ENCODE assay signal across 7 mouse cellular contexts in genomic region chr7:74013601-74014175, GRCm38 (mm10). TPM values are rescaled to one million over a fixed set of nuclear protein-coding genes. Genes with fewer than 3 reads are reported as not detected.
DNase-seq lines count a peak whose midpoint lies in the region; ATAC-seq and TF ChIP-seq lines count a peak whose summit lies in the region.

Gene St8sia2, minus strand, starts transcription at chr7:74013690.

- H3K9me3 ChIP-seq in E14TG2a.4 (ENCODE audit: low read length): no peaks in the 10 kb centered on the region
- no peaks in the 10 kb centered on the region for H3K9me3 ChIP-seq in forebrain, embryonic 11.5 days (ENCODE audit: control insufficient read depth, low read length)
- no peaks in the 10 kb centered on the region for H3K9me3 ChIP-seq in hindbrain, embryonic 11.5 days (ENCODE audit: control insufficient read depth, low read length)
- no peaks in the 10 kb centered on the region for H3K9me3 ChIP-seq in midbrain, postnatal 0 days (ENCODE audit: low read length)

- H3K27me3 ChIP-seq in E14TG2a.4 (ENCODE audit: insufficient read depth, low read length): peaks cover 88% of the 10 kb centered on the region
- H3K27me3 ChIP-seq in forebrain, embryonic 11.5 days (ENCODE audit: control insufficient read depth, insufficient read depth, low read length): peaks cover 5% of the 10 kb centered on the region; the same call in 1 of the 2 replicates
- peaks cover 5% of the 10 kb centered on the region for H3K27me3 ChIP-seq in hindbrain, embryonic 11.5 days (ENCODE audit: control insufficient read depth, insufficient read depth, low read length)
- H3K27me3 ChIP-seq in liver, adult 2 months (ENCODE audit: control insufficient read depth, insufficient read depth, low read length): peaks cover 13% of the 10 kb centered on the region; the same call in 1 of the 2 replicates
- H3K27me3 ChIP-seq in midbrain, postnatal 0 days (ENCODE audit: insufficient read depth, low read length): no peaks in the 10 kb centered on the region

- no peak for TF ChIP-seq POLR2A in liver, adult 2 months (IDR thresholded peaks at IDR 0.05; ENCODE audit: extremely low read depth, insufficient read depth, low read length)

- under 1% methylated on average over 26 of the region's 42 CpGs for WGBS in forebrain, embryonic 11.5 days
- 0% methylated on average over 27 of the region's 42 CpGs for WGBS in hindbrain, embryonic 11.5 days
- under 1% methylated on average over 34 of the region's 42 CpGs for WGBS in liver, adult 2 months
- under 1% methylated on average over 38 of the region's 42 CpGs for WGBS in midbrain, postnatal 0 days

- peak within 1 kb of the TSS; percentile 44 for H3K4me2 ChIP-seq in forebrain, embryonic 11.5 days (ENCODE audit: low read depth, low read length, severe bottlenecking)
- peak within 1 kb of the TSS; percentile 62 for H3K4me2 ChIP-seq in hindbrain, embryonic 11.5 days (replicated peaks; ENCODE audit: low read depth, low read length)
- H3K4me2 ChIP-seq in midbrain, postnatal 0 days (ENCODE audit: low read depth, low read length, poor library complexity, severe bottlenecking): peak within 1 kb of the TSS; percentile 67

- H3K79me2 ChIP-seq in liver, adult 2 months (ENCODE audit: control insufficient read depth, insufficient read depth, low read length): no peaks in the 10 kb centered on the region

- H3K36me3 ChIP-seq in E14TG2a.4 (ENCODE audit: insufficient read depth, low read length): no peaks in the 10 kb centered on the region
- no peaks in the 10 kb centered on the region for H3K36me3 ChIP-seq in forebrain, embryonic 11.5 days (ENCODE audit: control insufficient read depth, insufficient read depth, low read length)
- H3K36me3 ChIP-seq in hindbrain, embryonic 11.5 days (ENCODE audit: control insufficient read depth, insufficient read depth, low read length): no peaks in the 10 kb centered on the region
- H3K36me3 ChIP-seq in liver, adult 2 months (ENCODE audit: control insufficient read depth, insufficient read depth, low read length): no peaks in the 10 kb centered on the region
- H3K36me3 ChIP-seq in midbrain, postnatal 0 days (ENCODE audit: insufficient read depth, low read length): no peaks in the 10 kb centered on the region

- peak within 1 kb of the TSS; percentile 86 for H3K27ac ChIP-seq in forebrain, embryonic 11.5 days (ENCODE audit: low read depth, low read length)
- H3K27ac ChIP-seq in hindbrain, embryonic 11.5 days (ENCODE audit: low read depth, low read length): peak within 1 kb of the TSS; percentile 94
- no peak within 1 kb of the TSS for H3K27ac ChIP-seq in liver, adult 2 months (replicated peaks; ENCODE audit: insufficient read depth, low read depth, low read length)
- peak within 1 kb of the TSS; percentile 94 for H3K27ac ChIP-seq in midbrain, postnatal 0 days (ENCODE audit: low read depth, low read length)

- DNase-seq in ZHBTc4 (ENCODE audit: low read depth, low spot score): peak; percentile 82
- peak; percentile 90 for DNase-seq in forebrain, embryonic 11.5 days (ENCODE audit: low spot score)
- DNase-seq in hindbrain, embryonic 11.5 days (ENCODE audit: low spot score): no peak
- no peak for DNase-seq in liver, adult 2 months (ENCODE audit: extremely low read depth, low read depth, low spot score)
- peak; percentile 79 for DNase-seq in midbrain, postnatal 0 days (ENCODE audit: low spot score)
- peak; percentile 68 to 72 for DNase-seq in urinary bladder, postnatal 4 days (ENCODE audit: low spot score in 2 of 2)

- peak within 1 kb of the TSS; percentile 98 for H3K9ac ChIP-seq in forebrain, embryonic 11.5 days (ENCODE audit: low read length)
- H3K9ac ChIP-seq in hindbrain, embryonic 11.5 days (ENCODE audit: low read depth, low read length): peak within 1 kb of the TSS; percentile 99
- H3K9ac ChIP-seq in liver, adult 2 months (ENCODE audit: low read depth, low read length): peak within 1 kb of the TSS; percentile 58; the same call in 1 of the 2 replicates
- H3K9ac ChIP-seq in midbrain, postnatal 0 days (replicated peaks; ENCODE audit: low read length, poor library complexity, severe bottlenecking): peak within 1 kb of the TSS; percentile 96

- no peak for TF ChIP-seq CTCF in E14TG2a.4 (conservative IDR thresholded peaks at IDR 0.05; ENCODE audit: low read length)
- TF ChIP-seq CTCF in liver, adult 2 months (IDR thresholded peaks at IDR 0.05; ENCODE audit: low read depth, low read length): no peak
- TF ChIP-seq CTCF in midbrain, postnatal 0 days (IDR thresholded peaks at IDR 0.05): no peak

- peaks cover 18% of the 10 kb centered on the region for H3K4me1 ChIP-seq in E14TG2a.4 (replicated peaks; ENCODE audit: low read depth, low read length)
- H3K4me1 ChIP-seq in forebrain, embryonic 11.5 days (replicated peaks; ENCODE audit: control insufficient read depth, insufficient read depth, low read length): peaks cover 4% of the 10 kb centered on the region; the same call in 1 of the 2 replicates
- peaks cover 3% of the 10 kb centered on the region for H3K4me1 ChIP-seq in hindbrain, embryonic 11.5 days (replicated peaks; ENCODE audit: control insufficient read depth, insufficient read depth, low read length)
- H3K4me1 ChIP-seq in liver, adult 2 months (ENCODE audit: control insufficient read depth, insufficient read depth, low read length): no peaks in the 10 kb centered on the region
- H3K4me1 ChIP-seq in midbrain, postnatal 0 days (ENCODE audit: insufficient read depth, low read length): peaks cover 16% of the 10 kb centered on the region

- ATAC-seq in forebrain, embryonic 11.5 days (replicated peaks; ENCODE audit: low FRiP score): peak; percentile 88
- peak; percentile 91 for ATAC-seq in hindbrain, embryonic 11.5 days (ENCODE audit: low FRiP score)
- ATAC-seq in midbrain, postnatal 0 days (ENCODE audit: low FRiP score): peak; percentile 79

- H3K4me3 ChIP-seq in E14TG2a.4 (replicated peaks; ENCODE audit: low read length): peak within 1 kb of the TSS; percentile 85
- peak within 1 kb of the TSS; percentile 93 for H3K4me3 ChIP-seq in forebrain, embryonic 11.5 days (ENCODE audit: low read depth, low read length)
- H3K4me3 ChIP-seq in hindbrain, embryonic 11.5 days (ENCODE audit: low read depth, low read length): peak within 1 kb of the TSS; percentile 89
- peak within 1 kb of the TSS; percentile 51; the same call in 1 of the 2 replicates for H3K4me3 ChIP-seq in liver, adult 2 months (ENCODE audit: insufficient read depth, low read depth, low read length)
- H3K4me3 ChIP-seq in midbrain, postnatal 0 days (ENCODE audit: low read depth, low read length): peak within 1 kb of the TSS; percentile 71

RNA-seq across cellular contexts. Expression of gene St8sia2, which starts in this region (rescaled TPM):
- 35.8 and 42.0 TPM in 2 replicates for polyA plus RNA-seq in forebrain, embryonic 11.5 days (2014; fragmentation: Nextera tagmentation; extraction: Ambion mirVana)
- polyA plus RNA-seq in hindbrain, embryonic 11.5 days (2014; fragmentation: Nextera tagmentation; extraction: Ambion mirVana): 53.3 and 55.5 TPM in 2 replicates
- total RNA-seq in liver, adult 2 months (2014; rRNA removed): not detected in 2 replicates
- 0.02 TPM in 1 of 2 replicates, not detected in the other for polyA plus RNA-seq in liver, adult 2 months (2012; rRNA removed)
- 75.1 and 100 TPM in 2 replicates for total RNA-seq in midbrain, postnatal 0 days (2014; rRNA removed)
- polyA plus RNA-seq in midbrain, postnatal 0 days (2015; fragmentation: Nextera tagmentation; extraction: Ambion mirVana): 81.1 and 88.1 TPM in 2 replicates

Comparison
In these comparisons a context has a peak if more than half of its experiments do, and no peak if none do; other contexts are left out.
1. RNA of gene St8sia2 (total RNA-seq): 75.1 to 100 TPM in midbrain, postnatal 0 days; not detected in liver, adult 2 months; every median in the first group is over 10 times any median in the second.
2. RNA of gene St8sia2 (polyA plus RNA-seq): 81.1 to 88.1 TPM in midbrain, postnatal 0 days, 53.3 to 55.5 TPM in hindbrain, embryonic 11.5 days and 35.8 to 42.0 TPM in forebrain, embryonic 11.5 days; 0.02 TPM in liver, adult 2 months; every median in the first group is over 10 times any median in the second.
3. DNase-seq: peak in ZHBTc4 (single experiment), forebrain, embryonic 11.5 days (single experiment), midbrain, postnatal 0 days (single experiment) and urinary bladder, postnatal 4 days (2 of 2); none in hindbrain, embryonic 11.5 days (single experiment) and liver, adult 2 months (single experiment).
4. Peak in every context shown above with its lines, with median percentiles within 50 percentile points of each other: H3K4me3 ChIP-seq, ATAC-seq, H3K4me2 ChIP-seq and H3K9ac ChIP-seq.